In genomic region chr8:84757501-84757900, GRCm38 (mm10) we compare ENCODE assay signal across 17 mouse cellular contexts. TPM values are rescaled to one million over a fixed set of nuclear protein-coding genes. Genes with fewer than 3 reads are reported as not detected.
DNase-seq lines count a peak whose midpoint lies in the region; ATAC-seq and TF ChIP-seq lines count a peak whose summit lies in the region.
"Had no signal": no experiment of that assay in that cellular context is flagged by ENCODE, and none has a peak within 500 bp of the region (broad histone marks: within the 10 kb centered on the region; RNA-seq: fewer than 3 reads in every experiment).

No protein-coding gene starts in this region.

- peaks cover 6% of the 10 kb centered on the region; the same call in 1 of the 2 replicates for H3K27me3 ChIP-seq in intestine, postnatal 0 days (replicated peaks; ENCODE audit: control insufficient read depth, insufficient read depth, low read length)
- H3K27me3 ChIP-seq in intestine, embryonic 16.5 days (replicated peaks; ENCODE audit: control insufficient read depth, insufficient read depth, low read length): 0 out of 2 replicates have a peak, but pooled peaks cover 4% of the 10 kb centered on the region
- H3K27me3 ChIP-seq in midbrain, embryonic 13.5 days: peaks cover 85% of the 10 kb centered on the region
- H3K27me3 ChIP-seq in midbrain, embryonic 14.5 days (ENCODE audit: control insufficient read depth, insufficient read depth, low read length): peaks cover 24% of the 10 kb centered on the region; the same call in 1 of the 2 replicates
- H3K27me3 ChIP-seq in hindbrain, embryonic 14.5 days (ENCODE audit: control insufficient read depth, insufficient read depth, low read length): peaks cover 60% of the 10 kb centered on the region

- H3K4me2 ChIP-seq in intestine, postnatal 0 days (replicated peaks; ENCODE audit: low read depth): no peak overlapping the region
- no peak overlapping the region for H3K4me2 ChIP-seq in intestine, embryonic 16.5 days (ENCODE audit: low read depth, low read length)
- no peak overlapping the region for H3K4me2 ChIP-seq in midbrain, embryonic 13.5 days (replicated peaks)
- no peak overlapping the region for H3K4me2 ChIP-seq in midbrain, embryonic 14.5 days (ENCODE audit: low read length)
- no peak overlapping the region for H3K4me2 ChIP-seq in hindbrain, embryonic 14.5 days (replicated peaks)
- H3K4me2 ChIP-seq: liver, embryonic 11.5 days; midbrain, embryonic 15.5 days; neural tube, embryonic 12.5 days had no signal

- H3K4me3 ChIP-seq in intestine, postnatal 0 days (ENCODE audit: low read depth, low read length): no peak overlapping the region
- H3K4me3 ChIP-seq in intestine, embryonic 16.5 days (ENCODE audit: low read length): no peak overlapping the region
- H3K4me3 ChIP-seq in midbrain, embryonic 13.5 days (replicated peaks): no peak overlapping the region
- no peak overlapping the region for H3K4me3 ChIP-seq in midbrain, embryonic 14.5 days (replicated peaks; ENCODE audit: low read depth, low read length)
- no peak overlapping the region for H3K4me3 ChIP-seq in hindbrain, embryonic 14.5 days (replicated peaks; ENCODE audit: low read length)
- H3K4me3 ChIP-seq: midbrain, embryonic 15.5 days; neural tube, embryonic 12.5 days had no signal

- no peak overlapping the region for H3K9ac ChIP-seq in intestine, postnatal 0 days (ENCODE audit: low read depth, low read length)
- H3K9ac ChIP-seq in intestine, embryonic 16.5 days (ENCODE audit: low read depth, low read length): no peak overlapping the region
- peak overlapping the region; percentile 17; the same call in 1 of the 2 replicates for H3K9ac ChIP-seq in midbrain, embryonic 13.5 days (replicated peaks)
- H3K9ac ChIP-seq in midbrain, embryonic 14.5 days (replicated peaks; ENCODE audit: low read length): no peak overlapping the region
- no peak overlapping the region for H3K9ac ChIP-seq in hindbrain, embryonic 14.5 days
- H3K9ac ChIP-seq: midbrain, embryonic 15.5 days; neural tube, embryonic 12.5 days had no signal

- 57% methylated on average over 5 of the region's 5 CpGs for WGBS in intestine, postnatal 0 days
- WGBS in intestine, embryonic 16.5 days: 48% methylated on average over 5 of the region's 5 CpGs
- 45% methylated on average over 5 of the region's 5 CpGs for WGBS in midbrain, embryonic 13.5 days
- 38% methylated on average over 5 of the region's 5 CpGs for WGBS in midbrain, embryonic 14.5 days
- WGBS in hindbrain, embryonic 14.5 days: 38% methylated on average over 5 of the region's 5 CpGs

- H3K36me3 ChIP-seq in intestine, postnatal 0 days (ENCODE audit: control insufficient read depth, insufficient read depth): no peaks in the 10 kb centered on the region
- no peaks in the 10 kb centered on the region for H3K36me3 ChIP-seq in intestine, embryonic 16.5 days (ENCODE audit: control insufficient read depth, insufficient read depth, low read length)
- H3K36me3 ChIP-seq in midbrain, embryonic 13.5 days: no peaks in the 10 kb centered on the region
- H3K36me3 ChIP-seq in midbrain, embryonic 14.5 days (ENCODE audit: control insufficient read depth, insufficient read depth, low read length): peaks cover 5% of the 10 kb centered on the region; the same call in 1 of the 2 replicates
- H3K36me3 ChIP-seq in hindbrain, embryonic 14.5 days (replicated peaks; ENCODE audit: control insufficient read depth, insufficient read depth): no peaks in the 10 kb centered on the region
- H3K36me3 ChIP-seq: midbrain, embryonic 15.5 days; neural tube, embryonic 12.5 days had no signal

- no peak; the same call in 1 of the 2 replicates for ATAC-seq in cerebellum, adult (ENCODE audit: insufficient number of reproducible peaks, low FRiP score, low TSS enrichment)
- ATAC-seq in intestine, postnatal 0 days: no peak
- ATAC-seq in intestine, embryonic 16.5 days: no peak
- ATAC-seq in midbrain, embryonic 13.5 days: no peak
- ATAC-seq in midbrain, embryonic 14.5 days (ENCODE audit: low FRiP score, low TSS enrichment): no peak
- ATAC-seq in hindbrain, embryonic 14.5 days (ENCODE audit: low FRiP score): no peak
- ATAC-seq: inflammation-experienced regulatory T-cells, adult 6 months; midbrain, embryonic 15.5 days had no signal

- H3K27ac ChIP-seq in intestine, postnatal 0 days (ENCODE audit: low read depth, low read length): no peak overlapping the region
- H3K27ac ChIP-seq in intestine, embryonic 16.5 days (ENCODE audit: low read length): no peak overlapping the region
- no peak overlapping the region for H3K27ac ChIP-seq in midbrain, embryonic 13.5 days
- H3K27ac ChIP-seq in midbrain, embryonic 14.5 days (replicated peaks; ENCODE audit: low read depth, low read length): no peak overlapping the region
- H3K27ac ChIP-seq in hindbrain, embryonic 14.5 days: no peak overlapping the region
- H3K27ac ChIP-seq: midbrain, embryonic 15.5 days; neural tube, embryonic 12.5 days had no signal

- peak; percentile 12 for TF ChIP-seq CTCF in intestine, postnatal 0 days (IDR thresholded peaks at IDR 0.05; ENCODE audit: low read depth)

- DNase-seq in cerebellum, adult 9-11 months: peak; percentile 81
- DNase-seq in midbrain, embryonic 14.5 days: no peak
- DNase-seq in hindbrain, embryonic 14.5 days (ENCODE audit: low spot score): no peak
- DNase-seq in urinary bladder, adult 2 months (ENCODE audit: low spot score): no peak
- DNase-seq: heart, adult 18-20 months; kidney, postnatal 25 days; lung, postnatal 14 days; right cerebral cortex, adult 18-20 months; thymus, postnatal 4 days had no signal

- no peaks in the 10 kb centered on the region; the same call in 1 of the 2 replicates for H3K4me1 ChIP-seq in intestine, postnatal 0 days (replicated peaks; ENCODE audit: control insufficient read depth, insufficient read depth, low read length)
- peaks cover 19% of the 10 kb centered on the region for H3K4me1 ChIP-seq in intestine, embryonic 16.5 days (ENCODE audit: control insufficient read depth, insufficient read depth, low read length)
- H3K4me1 ChIP-seq in midbrain, embryonic 13.5 days (replicated peaks): peaks cover 21% of the 10 kb centered on the region
- no peaks in the 10 kb centered on the region for H3K4me1 ChIP-seq in midbrain, embryonic 14.5 days (ENCODE audit: control insufficient read depth, insufficient read depth, low read length)
- peaks cover 11% of the 10 kb centered on the region; the same call in 1 of the 2 replicates for H3K4me1 ChIP-seq in hindbrain, embryonic 14.5 days (replicated peaks; ENCODE audit: control insufficient read depth, insufficient read depth, low read length)

- no peaks in the 10 kb centered on the region for H3K9me3 ChIP-seq in intestine, postnatal 0 days (ENCODE audit: control insufficient read depth)
- no peaks in the 10 kb centered on the region for H3K9me3 ChIP-seq in intestine, embryonic 16.5 days (ENCODE audit: control insufficient read depth, low read length)
- H3K9me3 ChIP-seq in midbrain, embryonic 13.5 days: no peaks in the 10 kb centered on the region
- no peaks in the 10 kb centered on the region for H3K9me3 ChIP-seq in midbrain, embryonic 14.5 days (ENCODE audit: control insufficient read depth, low read length)
- no peaks in the 10 kb centered on the region for H3K9me3 ChIP-seq in hindbrain, embryonic 14.5 days (ENCODE audit: control insufficient read depth, low read length)
- H3K9me3 ChIP-seq: midbrain, embryonic 15.5 days; neural tube, embryonic 12.5 days had no signal

RNA-seq across cellular contexts. Expression of gene G430095P16Rik, which starts 34.7 kb away (rescaled TPM):
- 1.0 and 1.5 TPM in 2 replicates for polyA plus RNA-seq in intestine, postnatal 0 days (2015; fragmentation: Nextera tagmentation; extraction: Ambion mirVana)
- 2.0 and 2.6 TPM in 2 replicates for polyA plus RNA-seq in intestine, embryonic 16.5 days (2015; fragmentation: Nextera tagmentation; extraction: Ambion mirVana)
- 1.3 and 1.9 TPM in 2 replicates for polyA plus RNA-seq in midbrain, embryonic 13.5 days (2015; fragmentation: Nextera tagmentation; extraction: Ambion mirVana)
- polyA plus RNA-seq in midbrain, embryonic 14.5 days (2014; fragmentation: Nextera tagmentation; extraction: Ambion mirVana): 0.67 and 0.91 TPM in 2 replicates
- polyA plus RNA-seq in hindbrain, embryonic 14.5 days (2014; fragmentation: Nextera tagmentation; extraction: Ambion mirVana): 0.55 and 0.71 TPM in 2 replicates
- polyA plus RNA-seq in urinary bladder, adult 2 months (2012; rRNA removed): 1.0 and 1.2 TPM in 2 replicates

RNA-seq across cellular contexts. Expression of gene Nfix, which starts 42.6 kb away (rescaled TPM):
- 11.2 and 12.0 TPM in 2 replicates for polyA plus RNA-seq in intestine, postnatal 0 days (2015; fragmentation: Nextera tagmentation; extraction: Ambion mirVana)
- 9.7 and 11.8 TPM in 2 replicates for polyA plus RNA-seq in intestine, embryonic 16.5 days (2015; fragmentation: Nextera tagmentation; extraction: Ambion mirVana)
- 22.4 and 28.4 TPM in 2 replicates for polyA plus RNA-seq in midbrain, embryonic 13.5 days (2015; fragmentation: Nextera tagmentation; extraction: Ambion mirVana)
- 45.9 and 49.8 TPM in 2 replicates for polyA plus RNA-seq in midbrain, embryonic 14.5 days (2014; fragmentation: Nextera tagmentation; extraction: Ambion mirVana)
- polyA plus RNA-seq in hindbrain, embryonic 14.5 days (2014; fragmentation: Nextera tagmentation; extraction: Ambion mirVana): 78.8 and 82.4 TPM in 2 replicates
- 21.7 and 77.0 TPM in 2 replicates for polyA plus RNA-seq in urinary bladder, adult 2 months (2012; rRNA removed)

RNA-seq across cellular contexts. Expression of gene Lyl1, which starts 56.2 kb away (rescaled TPM):
- polyA plus RNA-seq in intestine, postnatal 0 days (2015; fragmentation: Nextera tagmentation; extraction: Ambion mirVana): 3.5 and 3.9 TPM in 2 replicates
- 4.9 and 5.0 TPM in 2 replicates for polyA plus RNA-seq in intestine, embryonic 16.5 days (2015; fragmentation: Nextera tagmentation; extraction: Ambion mirVana)
- 2.1 and 2.4 TPM in 2 replicates for polyA plus RNA-seq in midbrain, embryonic 13.5 days (2015; fragmentation: Nextera tagmentation; extraction: Ambion mirVana)
- 1.5 and 3.8 TPM in 2 replicates for polyA plus RNA-seq in midbrain, embryonic 14.5 days (2014; fragmentation: Nextera tagmentation; extraction: Ambion mirVana)
- polyA plus RNA-seq in hindbrain, embryonic 14.5 days (2014; fragmentation: Nextera tagmentation; extraction: Ambion mirVana): 3.8 and 5.1 TPM in 2 replicates
- polyA plus RNA-seq in urinary bladder, adult 2 months (2012; rRNA removed): 7.8 and 8.7 TPM in 2 replicates
